Mouse (Mus musculus) neutrophil, adult 5-6 weeks (primary cell): ENCODE results near the gene Birc6. TPM values are rescaled to one million over a fixed set of nuclear protein-coding genes. Genes with fewer than 3 reads are reported as not detected.

Source experiments
- total RNA-seq: library from RNA; stranded (forward); fragments of 200-1000 nt; gene quantifications from 2 replicates; pipeline ENCODE4 v1.2.3, GENCODE M21; 2017

The Birc6 gene
- total RNA-seq, 1 experiment from 2014 or later: 231 TPM

Other genes starting within 250 kb of the Birc6 start
- 34.4 and 35.7 TPM in 2 replicates for gene Memo1, start 232.8 kb upstream of the Birc6 start, total RNA-seq
- 33.2 and 36.5 TPM in 2 replicates for gene Dpy30, start 204.4 kb upstream of the Birc6 start, total RNA-seq
- gene Spast, start 189.3 kb upstream of the Birc6 start, total RNA-seq: 46.5 and 64.0 TPM in 2 replicates
- gene Slc30a6, start 132.7 kb upstream of the Birc6 start, total RNA-seq: 13.4 and 18.3 TPM in 2 replicates
- gene Nlrc4, start 69.2 kb upstream of the Birc6 start, total RNA-seq: 14.4 and 15.6 TPM in 2 replicates
- gene Yipf4, start 38.8 kb upstream of the Birc6 start, total RNA-seq: 66.0 and 73.4 TPM in 2 replicates
- gene Ttc27, start 189.4 kb downstream of the Birc6 start, total RNA-seq: 18.7 and 29.7 TPM in 2 replicates